Mouse (Mus musculus): ENCODE measurements at regions not wholly inside any gene's neighbourhood (a gene's known extent, or its start where the extent isn't known, plus 50 kb on each side); places are given as distances from the start of the nearest gene placed in this dataset.

DNA sequence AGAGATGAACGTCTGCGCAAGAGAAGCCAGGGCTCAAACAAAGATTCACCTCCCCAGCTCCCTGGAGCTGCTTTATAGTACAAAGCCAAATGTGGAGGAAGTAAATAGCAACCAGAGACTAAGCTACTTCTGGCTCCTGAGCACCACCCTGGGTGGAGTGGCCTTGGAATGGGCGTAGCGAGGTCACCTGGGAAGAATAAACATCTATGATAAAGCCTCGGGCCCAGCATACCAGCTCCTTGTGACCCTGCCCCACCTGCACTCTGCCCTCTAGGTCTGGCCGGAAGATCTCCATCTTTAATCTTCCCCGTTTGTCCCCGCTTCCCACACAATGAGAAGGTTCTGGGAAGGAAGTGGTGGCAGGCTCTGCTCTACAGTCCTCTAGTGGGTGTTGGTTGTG is 61.0 kb upstream of the Ptpn3 start:
- Histone ChIP-seq H3K4me2 (replicated peaks) (no peak overlapping the region), H3K27ac (no peak overlapping the region)

DNA sequence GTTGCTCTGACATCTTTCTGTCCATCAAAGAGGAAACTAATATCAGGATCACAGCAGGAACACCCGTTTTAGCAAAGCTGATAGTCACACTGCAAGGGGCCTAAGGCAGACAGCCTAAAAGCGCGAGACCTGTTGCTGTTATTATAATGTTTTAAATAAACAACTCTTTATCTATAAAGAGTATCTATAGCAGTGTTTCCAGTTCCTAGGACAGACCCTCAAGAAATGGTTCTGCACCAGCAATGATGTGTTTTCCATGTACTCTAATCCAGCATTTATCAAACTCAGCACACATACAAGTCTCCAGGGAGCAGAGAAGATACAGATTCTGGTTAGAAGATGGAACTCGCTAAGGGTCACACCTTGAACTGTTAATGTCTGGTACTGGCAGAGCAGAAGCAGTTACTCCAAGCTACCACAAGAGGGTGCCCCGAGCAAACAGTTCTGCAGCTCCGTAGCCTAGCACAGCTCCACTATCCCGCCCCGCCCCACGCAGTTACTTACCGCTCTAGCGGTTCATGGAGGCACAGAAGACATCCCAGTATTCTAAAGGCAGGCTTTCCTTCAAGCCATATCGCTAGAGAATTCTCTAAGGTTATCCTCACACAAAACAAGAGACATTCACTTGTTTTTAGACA is 64.2 kb upstream of the Palm2 start:
- ATAC-seq (ENCODE audit: low FRiP score, low read depth): peak; percentile 89
- no peak overlapping the region for H3K9ac ChIP-seq
- H3K4me1 ChIP-seq: no peaks in the 10 kb centered on the region
- no peak overlapping the region for H3K4me3 ChIP-seq
- no peaks in the 10 kb centered on the region for H3K36me3 ChIP-seq
- H3K9me3 ChIP-seq: no peaks in the 10 kb centered on the region
- WGBS: 22% methylated on average over 12 of the region's 12 CpGs
- no peaks in the 10 kb centered on the region for H3K27me3 ChIP-seq (replicated peaks)
- H3K4me2 ChIP-seq (replicated peaks): no peak overlapping the region
- H3K27ac ChIP-seq: no peak overlapping the region

More for the DNA sequence above, 61.0 kb upstream of the Ptpn3 start:
- no peak overlapping the region for H3K4me3 ChIP-seq
- H3K9me3 ChIP-seq: no peaks in the 10 kb centered on the region
- H3K27me3 ChIP-seq (replicated peaks): no peaks in the 10 kb centered on the region
- 85% methylated on average over 8 of the region's 8 CpGs for WGBS
- no peaks in the 10 kb centered on the region for H3K36me3 ChIP-seq
- no peaks in the 10 kb centered on the region for H3K4me1 ChIP-seq
- no peak overlapping the region for H3K9ac ChIP-seq
- ATAC-seq (ENCODE audit: low FRiP score, low read depth): no peak

DNA sequence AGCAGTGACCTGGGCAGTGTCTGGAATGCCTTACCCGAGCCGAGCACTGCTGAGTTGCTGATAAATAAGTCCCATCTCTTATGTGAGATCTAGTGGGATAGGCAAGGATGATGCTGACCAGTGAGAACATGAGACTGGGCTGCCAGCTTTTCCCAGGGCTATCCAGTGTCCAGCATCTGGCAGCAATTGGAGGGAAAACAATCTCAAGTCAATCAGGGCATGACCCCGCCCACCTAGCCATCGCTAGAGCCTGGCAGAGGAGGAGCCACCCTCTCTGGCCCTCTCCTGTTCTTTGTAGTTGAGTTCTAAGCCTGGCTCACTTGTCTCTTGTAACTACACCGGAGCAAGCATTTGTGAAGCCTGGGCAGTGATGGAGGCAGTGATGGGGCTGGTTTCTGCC is 56.2 kb upstream of the Palm2 start:
- H3K9ac ChIP-seq: no peak overlapping the region
- ATAC-seq (ENCODE audit: low FRiP score, low read depth): no peak

DNA sequence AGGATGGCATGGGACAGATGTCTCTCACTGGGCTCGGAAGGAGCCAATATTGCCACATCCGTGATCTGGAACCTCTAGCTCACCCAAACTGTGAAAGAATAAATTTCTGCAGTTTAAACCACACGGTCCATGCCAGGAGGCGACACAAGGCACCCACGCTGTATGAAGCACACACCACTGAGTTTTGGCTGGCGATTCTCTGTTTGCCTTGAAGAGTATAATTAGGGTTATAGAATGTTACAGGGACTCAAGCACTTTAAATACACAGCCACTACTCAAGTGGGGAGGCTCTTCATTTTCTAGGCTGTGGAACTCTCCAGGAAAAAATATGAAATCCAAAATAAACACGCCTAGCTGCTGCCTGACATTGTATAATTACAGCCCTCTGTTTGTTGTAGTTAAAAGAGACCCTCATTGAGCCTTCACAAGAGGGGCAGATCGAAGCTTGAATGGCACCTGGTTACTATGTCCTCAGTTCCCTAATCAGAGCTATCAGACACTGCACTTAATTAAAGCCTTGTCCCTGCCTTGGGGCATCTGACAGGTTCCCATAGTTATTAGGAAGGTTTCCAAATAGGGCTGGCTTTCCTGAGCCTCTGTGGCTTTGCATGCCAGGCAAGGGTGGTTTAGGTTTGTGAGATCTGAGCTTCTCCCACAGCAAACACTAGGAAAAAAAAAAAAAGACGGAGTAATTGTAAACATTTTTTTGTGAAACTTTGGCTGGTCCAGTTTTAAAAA is 53.8 kb upstream of the Palm2 start:
- no peak for ATAC-seq (ENCODE audit: low FRiP score, low read depth)
- Histone ChIP-seq H3K9me3 (no peaks in the 10 kb centered on the region), H3K4me2 (replicated peaks) (no peak overlapping the region), H3K4me1 (no peaks in the 10 kb centered on the region), H3K27me3 (replicated peaks) (no peaks in the 10 kb centered on the region), H3K4me3 (no peak overlapping the region), H3K27ac (no peak overlapping the region), H3K9ac (no peak overlapping the region), H3K36me3 (no peaks in the 10 kb centered on the region)
- WGBS: 88% methylated on average over 9 of the region's 9 CpGs

More for the DNA sequence above, 56.2 kb upstream of the Palm2 start:
- no peak overlapping the region for H3K27ac ChIP-seq
- no peaks in the 10 kb centered on the region for H3K27me3 ChIP-seq (replicated peaks)
- no peaks in the 10 kb centered on the region for H3K9me3 ChIP-seq
- no peak overlapping the region for H3K4me3 ChIP-seq
- H3K4me1 ChIP-seq: no peaks in the 10 kb centered on the region
- H3K4me2 ChIP-seq (replicated peaks): no peak overlapping the region
- 55% methylated on average over 5 of the region's 5 CpGs for WGBS
- H3K36me3 ChIP-seq: no peaks in the 10 kb centered on the region

DNA sequence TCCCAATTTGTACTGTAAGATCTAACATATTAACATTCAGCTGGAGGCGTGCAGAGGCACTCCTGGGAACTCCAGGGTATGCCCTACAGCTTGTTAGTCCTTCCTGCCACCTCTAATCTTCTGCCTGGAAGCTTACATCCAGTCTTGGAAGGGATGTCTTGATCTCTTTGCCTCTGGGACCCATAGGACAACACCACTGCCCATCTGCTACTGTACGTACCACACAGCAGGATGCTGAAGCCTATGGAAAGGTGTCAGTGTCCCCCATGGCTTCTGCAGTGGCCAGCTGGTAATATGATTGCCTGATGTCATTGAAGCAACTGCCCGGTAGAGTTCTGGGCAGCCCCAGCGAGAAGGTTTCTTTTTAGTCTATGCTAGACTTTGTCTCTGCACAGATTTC is 52.7 kb upstream of the Palm2 start:
- Histone ChIP-seq H3K9me3 (no peaks in the 10 kb centered on the region), H3K4me3 (no peak overlapping the region), H3K27me3 (replicated peaks) (no peaks in the 10 kb centered on the region), H3K36me3 (no peaks in the 10 kb centered on the region), H3K4me2 (replicated peaks) (no peak overlapping the region), H3K27ac (no peak overlapping the region), H3K4me1 (no peaks in the 10 kb centered on the region), H3K9ac (no peak overlapping the region)
- no peak for ATAC-seq (ENCODE audit: low FRiP score, low read depth)
- WGBS: 87% methylated on average over 4 of the region's 4 CpGs
